Mouse (Mus musculus) T-helper 17 cell (primary cell): Measurements from ENCODE around the gene Ano2.

Experiments used
- in situ Hi-C, 2 experiments: fragments of 300-600 bp; cut with MboI, MseI; formaldehyde crosslinking; loops; 1 replicate in 1 of 2; 2 replicates in 1 of 2; pipeline ENCODE4 v1.15.1; 2025; ENCODE audit warnings: high pct_unique_total_duplicates in 2 of 2

The Ano2 gene

DNA sequence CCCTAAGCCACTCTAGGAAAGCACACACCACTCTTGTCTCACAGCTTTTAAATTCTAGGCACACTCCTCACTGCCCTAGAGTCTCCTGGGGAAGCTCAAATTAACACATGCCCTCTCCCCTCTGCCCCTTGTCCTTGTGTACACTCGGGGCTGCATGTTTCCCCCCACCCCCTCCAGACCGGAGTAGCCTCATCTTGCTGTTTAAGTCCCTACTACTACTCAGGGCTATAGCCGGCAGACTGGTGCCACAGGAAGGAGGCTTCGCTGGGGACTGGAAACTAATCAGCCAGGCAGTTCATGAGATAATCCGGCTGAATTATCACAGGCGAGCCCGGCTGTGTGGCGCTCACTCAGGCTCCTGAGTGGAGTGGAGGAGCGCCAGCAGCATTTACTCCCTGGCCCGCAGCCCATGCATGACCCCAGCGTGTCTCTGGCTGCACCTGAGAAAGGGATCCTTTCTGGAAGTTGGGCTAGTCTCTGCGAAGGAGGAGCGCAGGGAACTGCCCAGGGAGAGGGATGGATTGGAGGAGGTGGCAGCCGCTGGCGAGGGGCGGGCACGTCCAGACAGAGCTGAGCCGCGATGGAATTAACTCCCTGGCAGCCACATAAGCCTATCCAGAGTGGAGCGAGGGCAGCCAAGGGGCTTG is at the start of gene Ano2:
Gene Ano2, plus strand, starts transcription at position 363 of the 647 bp plus-strand sequence.
- in situ Hi-C loops: no loop called here

DNA sequence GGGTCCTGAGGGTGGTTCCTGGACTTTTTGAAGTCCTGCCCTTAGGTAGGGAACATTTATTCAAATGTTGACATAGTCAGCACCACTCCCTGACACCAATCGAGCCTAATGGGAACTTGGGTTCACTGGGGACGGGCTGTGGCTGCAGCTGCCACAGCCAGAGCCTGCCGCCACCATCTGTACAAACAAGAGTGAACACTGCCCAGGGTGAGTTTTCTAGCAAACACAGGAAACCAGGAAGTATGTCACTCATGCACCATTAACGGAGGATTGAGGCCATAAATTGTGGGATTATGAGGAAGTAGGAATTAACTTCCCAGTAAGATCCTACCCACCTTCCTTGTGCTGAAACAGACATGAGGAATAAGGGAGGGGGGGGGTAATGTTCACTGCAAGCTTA is 49.7 kb upstream of the Ano2 start:
- in situ Hi-C loops: no loop called here

DNA sequence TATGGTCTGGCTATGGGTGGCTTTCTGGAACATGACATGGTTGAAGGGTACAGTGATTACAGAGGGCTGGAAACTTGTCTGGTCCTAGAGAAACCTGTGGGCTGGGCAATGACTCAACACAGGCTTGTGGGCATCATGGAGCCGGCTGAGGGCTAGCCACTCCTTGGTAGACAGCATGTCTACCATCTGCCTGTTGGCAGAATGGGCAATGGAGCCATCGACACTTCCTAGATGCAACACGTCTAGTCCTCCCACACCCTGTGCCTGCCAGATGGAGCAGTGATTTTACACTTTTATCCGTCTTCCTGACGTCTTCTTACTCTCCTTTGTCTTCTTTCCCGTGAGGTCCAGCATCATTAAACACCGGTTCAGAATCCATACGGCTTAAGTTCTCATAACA is 49.1 kb upstream of the Ano2 start:
- in situ Hi-C loops: no loop called here

DNA sequence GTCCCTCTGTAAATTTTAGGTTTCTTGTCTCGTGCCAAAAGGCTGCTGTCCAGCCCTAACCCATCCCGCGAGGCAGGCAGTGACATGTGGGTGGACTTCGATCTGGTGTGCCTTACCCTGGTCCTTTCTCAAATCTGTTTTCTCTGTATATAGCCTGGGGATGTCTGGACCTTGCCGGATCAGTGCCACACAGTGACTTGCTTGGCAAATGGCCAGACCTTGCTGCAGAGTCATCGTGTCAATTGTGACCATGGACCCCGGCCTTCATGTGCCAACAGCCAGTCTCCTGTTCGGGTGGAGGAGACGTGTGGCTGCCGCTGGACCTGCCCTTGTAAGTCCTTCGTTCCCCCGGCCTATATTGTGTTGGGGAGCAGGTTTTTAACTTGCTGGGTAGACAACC is 41.3 kb upstream of the Ano2 start:
- in situ Hi-C loops: no loop called here

DNA sequence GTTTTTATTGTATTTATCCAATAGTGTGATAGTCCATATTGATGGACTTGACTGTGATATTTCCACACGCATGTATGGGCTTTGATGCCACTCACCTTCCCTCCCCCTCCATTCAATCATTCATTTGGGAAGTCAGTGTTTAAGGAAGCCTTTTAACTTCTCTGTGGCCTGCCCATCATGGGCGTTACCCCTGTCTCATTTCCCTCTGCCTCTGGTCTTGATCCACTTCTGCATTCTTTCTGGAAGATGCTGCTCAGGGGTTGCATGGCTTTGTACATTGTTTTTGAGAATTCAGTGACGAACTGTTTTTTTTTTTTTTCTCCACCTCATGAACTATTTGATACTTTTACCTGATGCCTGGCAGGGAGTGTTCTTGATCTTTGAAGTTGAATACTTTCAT is 38.9 kb upstream of the Ano2 start:
- in situ Hi-C loops: no loop called here

DNA sequence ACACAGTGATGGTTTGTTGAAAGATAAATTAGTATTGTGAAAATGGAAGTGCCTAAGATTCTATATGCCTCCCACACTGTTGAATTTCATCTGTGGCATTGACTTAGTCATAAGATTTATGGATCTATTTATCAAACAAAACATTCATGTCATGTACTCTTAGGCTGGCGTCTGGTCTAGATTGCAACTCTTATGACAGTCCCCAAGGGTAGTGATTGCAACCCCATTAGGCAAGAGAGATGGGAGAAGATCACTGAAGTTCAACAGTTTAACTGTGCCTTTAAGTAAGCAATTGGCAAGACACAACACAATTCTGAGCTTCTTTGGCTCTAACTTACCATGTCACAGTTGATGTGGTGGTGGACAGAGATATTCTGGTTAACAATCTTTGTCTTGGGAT is 36.8 kb upstream of the Ano2 start:
- in situ Hi-C loops: no loop called here

DNA sequence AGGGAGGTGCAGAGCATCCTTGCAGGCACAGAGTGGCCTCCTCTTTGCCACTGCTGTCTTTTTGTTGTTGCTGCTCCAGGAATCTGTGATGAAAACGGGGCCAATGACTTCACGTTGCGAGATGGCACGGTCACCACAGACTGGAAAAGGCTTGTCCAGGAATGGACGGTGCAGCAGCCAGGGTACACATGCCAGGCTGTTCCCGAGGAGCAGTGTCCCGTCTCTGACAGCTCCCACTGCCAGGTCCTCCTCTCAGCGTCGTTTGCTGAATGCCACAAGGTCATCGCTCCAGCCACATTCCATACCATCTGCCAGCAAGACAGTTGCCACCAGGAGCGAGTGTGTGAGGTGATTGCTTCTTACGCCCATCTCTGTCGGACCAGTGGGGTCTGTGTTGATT is 33.3 kb upstream of the Ano2 start:
- in situ Hi-C loops: loop anchor here in 1 of 2 experiments (5.0 kb wide), 1 partner anchor 35 kb away; no protein-coding TSS in a partner anchor

DNA sequence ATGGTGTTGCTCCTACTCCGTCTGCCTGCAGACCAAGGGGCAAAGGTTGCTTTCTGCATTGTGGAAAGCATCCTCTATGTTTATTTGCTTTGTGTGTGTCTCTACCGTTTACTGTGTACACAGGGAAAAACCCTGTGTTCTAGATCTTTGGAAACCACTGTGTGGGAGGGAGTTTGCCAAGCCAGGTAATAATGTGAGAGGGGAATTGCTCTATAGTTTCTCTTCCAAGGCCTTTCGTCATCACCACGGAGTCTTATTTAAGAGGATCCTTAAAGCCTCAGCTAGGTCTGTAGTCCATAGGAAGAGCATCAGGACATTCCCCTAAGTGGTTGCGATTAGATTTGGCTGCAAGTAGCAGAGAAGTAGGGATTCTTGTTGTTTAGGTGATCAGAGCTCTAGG is 32.3 kb upstream of the Ano2 start:
- in situ Hi-C loops: loop anchor here in 1 of 2 experiments (5.0 kb wide), 1 partner anchor 36 kb away; no protein-coding TSS in a partner anchor

DNA sequence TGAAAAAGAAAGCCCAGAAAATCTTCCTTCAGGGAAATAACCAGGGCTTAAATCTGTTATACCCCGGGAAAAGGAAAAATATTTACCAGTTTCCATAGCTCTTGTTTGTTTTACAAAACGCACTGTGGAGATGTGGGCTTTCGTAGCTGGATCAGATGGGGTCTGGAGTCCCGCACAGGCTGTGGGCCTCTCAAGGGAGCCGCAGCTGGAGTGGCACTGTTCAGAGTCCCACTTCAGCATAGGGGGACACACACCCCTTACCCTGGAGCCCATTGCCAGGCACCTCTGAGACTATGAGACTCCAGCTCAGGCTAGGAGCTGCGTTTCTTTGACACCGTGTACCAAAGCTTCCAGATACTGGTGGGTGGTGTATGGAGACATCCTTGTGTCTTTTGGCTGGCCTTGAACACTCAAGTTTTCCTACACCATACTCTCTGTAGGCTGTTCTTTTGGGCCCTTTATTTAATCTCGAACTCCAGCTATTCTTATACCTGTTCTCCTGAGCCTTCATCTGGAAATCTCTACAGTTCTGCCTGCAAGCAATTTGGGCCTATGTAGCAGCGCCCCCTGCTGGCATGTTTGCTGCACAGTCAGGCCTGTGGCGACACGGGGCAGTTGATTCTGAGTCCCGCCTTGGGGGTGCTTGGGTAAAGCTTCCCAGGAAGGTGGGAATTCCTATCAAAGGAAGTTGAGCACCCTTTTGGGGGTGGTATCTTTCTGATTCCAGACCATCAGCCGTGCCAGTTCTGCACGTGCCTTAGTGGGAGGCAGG is 28.9 kb upstream of the Ano2 start:
- in situ Hi-C loops: no loop called here

DNA sequence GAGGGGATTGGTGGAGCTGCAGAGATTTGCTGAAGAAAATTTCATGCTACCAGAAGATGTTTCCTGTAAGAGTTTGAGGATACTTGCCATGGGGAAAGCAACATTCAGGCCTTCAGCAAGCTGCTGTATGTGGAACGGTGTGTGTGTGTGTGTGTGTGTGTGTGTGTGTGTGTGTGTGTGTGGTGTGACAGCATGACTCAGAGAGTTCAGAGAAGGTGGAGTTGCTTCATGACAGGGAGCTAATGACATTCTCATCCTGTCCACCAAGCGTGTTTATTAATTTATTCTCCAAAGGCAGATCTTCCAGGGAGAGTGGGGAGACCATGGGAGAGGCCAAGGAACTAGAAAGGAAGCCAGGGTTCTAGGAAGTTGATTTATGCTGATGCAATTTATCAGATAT is 26.3 kb upstream of the Ano2 start:
- in situ Hi-C loops: no loop called here

DNA sequence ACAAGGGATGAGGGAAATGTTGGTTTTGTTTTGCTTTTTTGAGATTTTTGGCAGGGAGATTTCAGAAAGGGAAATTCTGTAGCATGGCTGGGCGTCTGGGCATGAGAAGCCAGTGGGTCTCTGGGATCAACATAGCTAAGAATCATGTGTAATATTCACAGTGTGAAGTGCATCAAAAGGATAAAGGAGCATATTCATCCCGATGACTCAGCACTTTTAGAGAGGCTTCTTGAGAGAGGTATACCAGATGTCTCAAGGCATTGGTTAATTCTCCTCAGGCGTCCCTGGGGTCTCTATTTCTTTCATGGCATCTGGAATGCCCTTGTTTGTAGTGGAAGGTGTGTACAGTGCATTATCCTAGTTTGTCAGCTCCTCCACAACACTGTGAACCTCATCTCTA is 18.4 kb upstream of the Ano2 start:
- in situ Hi-C loops: no loop called here

DNA sequence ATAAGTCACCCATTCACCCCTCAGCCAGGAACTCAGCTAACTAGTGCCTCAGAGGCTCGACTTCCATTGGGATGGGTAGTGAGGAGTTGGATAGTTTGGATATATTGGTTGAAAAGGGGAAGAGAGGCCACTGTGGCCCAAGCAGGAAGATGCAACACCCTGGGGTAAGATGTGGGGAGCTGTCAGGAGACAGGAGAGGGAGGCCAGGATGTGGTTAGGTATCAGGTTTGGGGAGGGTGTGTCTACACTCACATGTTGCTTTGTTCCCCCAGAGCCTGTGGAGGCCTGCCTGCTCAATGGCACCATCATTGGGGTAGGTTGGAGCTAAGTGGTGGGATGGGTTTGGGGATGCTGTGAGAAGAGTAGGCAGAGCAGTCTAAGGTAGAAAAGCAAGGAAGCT is 11.7 kb upstream of the Ano2 start:
- in situ Hi-C loops: no loop called here

DNA sequence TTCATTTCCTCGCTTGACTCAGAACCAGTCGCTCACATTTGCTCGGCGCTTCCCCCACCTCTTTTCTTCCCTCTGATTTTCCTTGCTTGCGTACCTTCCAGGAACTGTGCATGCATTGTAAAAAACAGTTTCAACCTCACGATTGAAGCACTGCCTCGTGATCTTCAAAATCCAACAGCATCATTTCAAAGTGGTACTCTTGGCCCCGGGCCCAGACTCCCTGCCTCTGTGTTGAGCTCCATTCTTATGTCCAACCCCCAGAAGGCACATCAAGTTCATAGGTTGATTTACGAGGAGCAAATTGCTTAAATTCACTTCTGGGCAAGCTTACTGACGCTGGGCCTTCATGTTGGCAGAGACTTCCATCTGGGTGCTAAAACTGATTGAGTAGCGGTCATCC is 9.6 kb upstream of the Ano2 start:
- in situ Hi-C loops: no loop called here

DNA sequence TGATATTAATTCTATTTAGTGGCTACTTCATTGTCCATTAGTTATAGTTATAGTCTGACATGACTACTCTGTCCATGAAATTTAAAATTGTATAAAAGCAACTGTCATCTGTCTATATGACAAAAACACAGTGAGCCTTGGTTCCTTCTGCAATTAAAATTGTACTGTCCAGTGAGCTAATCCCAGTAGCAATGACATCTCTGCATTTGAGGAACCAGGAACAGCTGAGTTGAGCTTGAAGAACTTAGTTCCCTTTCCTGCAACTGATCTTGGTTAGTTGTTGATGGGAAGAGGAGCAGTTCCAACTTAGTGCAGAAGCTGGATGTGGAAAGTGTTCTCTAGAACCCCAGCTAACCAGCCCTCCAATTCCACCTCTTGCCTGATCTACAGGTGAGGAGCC is 4.8 kb upstream of the Ano2 start:
- in situ Hi-C loops: no loop called here

DNA sequence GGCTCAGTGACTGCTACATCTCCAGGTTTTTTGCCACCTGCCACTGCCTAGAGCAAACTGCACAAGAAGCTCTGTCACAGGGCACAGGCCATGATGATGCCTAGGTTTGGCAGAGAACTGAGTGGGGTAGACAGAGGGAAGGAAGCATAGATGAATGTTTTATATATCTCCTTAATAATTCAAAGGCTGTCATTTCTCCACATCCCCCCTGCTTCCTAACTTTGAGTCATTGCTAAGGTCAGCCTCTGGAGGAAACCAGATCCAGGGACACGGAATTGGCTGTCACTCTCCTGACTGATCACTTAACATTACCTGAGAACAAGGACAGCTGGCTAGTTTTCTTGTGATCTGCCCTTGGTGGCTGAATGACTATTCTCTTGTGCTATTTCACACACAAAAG is 2.2 kb upstream of the Ano2 start:
- in situ Hi-C loops: no loop called here

DNA sequence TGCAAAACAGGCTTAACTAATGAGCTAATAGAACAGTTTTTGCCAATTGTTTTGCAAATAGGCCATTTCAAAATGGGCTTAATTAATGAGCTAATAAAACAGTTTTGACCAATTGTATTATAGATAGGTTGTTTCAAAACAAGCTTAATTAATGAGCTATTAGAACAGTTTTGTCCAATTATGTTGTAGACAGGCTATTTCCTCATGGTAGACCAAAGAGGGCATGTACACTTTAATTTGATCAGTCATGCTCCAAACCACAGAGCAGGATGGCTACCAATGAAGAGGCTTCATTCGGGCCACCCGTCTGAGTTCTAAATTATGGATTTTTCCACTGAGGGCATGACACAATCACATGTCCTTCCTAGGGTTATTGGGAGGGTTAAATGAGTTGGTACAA is 10.9 kb downstream of the Ano2 start:
- in situ Hi-C loops: no loop called here

DNA sequence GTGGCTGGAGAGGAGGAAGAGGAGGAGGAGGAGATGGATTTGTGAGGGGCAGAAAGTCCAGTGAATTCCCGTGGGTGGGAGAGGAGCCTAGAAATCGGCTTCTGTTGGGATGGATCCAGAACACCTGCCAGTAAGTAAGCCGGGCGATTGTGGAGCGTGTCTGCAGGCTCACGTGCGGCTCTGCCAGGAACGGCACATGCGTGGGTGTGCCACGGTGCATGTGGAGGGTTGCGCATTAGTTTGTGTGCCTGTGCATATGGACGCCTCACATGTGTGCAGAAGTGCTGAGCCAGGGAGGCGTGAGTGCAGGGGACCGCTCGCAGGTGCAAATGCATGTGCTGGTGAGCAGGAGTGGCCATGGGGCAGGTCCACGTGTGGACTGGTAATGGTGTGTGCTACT is 21.0 kb downstream of the Ano2 start:
- in situ Hi-C loops: loop anchor here in 1 of 2 experiments (10.0 kb wide), 1 partner anchor 1184 kb away; no protein-coding TSS in a partner anchor

DNA sequence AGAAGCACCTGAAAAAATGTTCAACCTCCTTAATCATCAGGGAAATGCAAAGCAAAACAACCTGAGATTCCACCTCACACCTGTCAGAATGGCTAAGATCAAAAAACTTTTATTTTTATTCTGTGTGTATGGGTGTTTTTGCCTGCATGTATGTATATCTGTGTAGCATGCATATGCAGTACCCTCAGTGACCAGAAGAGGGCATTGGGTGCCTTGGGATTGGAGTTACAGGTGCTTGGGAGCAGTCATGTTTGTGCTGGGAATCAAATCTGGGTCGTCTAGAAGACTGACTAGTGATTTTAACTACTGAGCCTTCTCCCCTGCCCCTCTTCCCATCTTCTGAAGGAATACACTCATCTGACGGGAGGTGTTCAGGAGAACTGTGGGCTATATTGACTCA is 36.2 kb downstream of the Ano2 start:
- in situ Hi-C loops: no loop called here

DNA sequence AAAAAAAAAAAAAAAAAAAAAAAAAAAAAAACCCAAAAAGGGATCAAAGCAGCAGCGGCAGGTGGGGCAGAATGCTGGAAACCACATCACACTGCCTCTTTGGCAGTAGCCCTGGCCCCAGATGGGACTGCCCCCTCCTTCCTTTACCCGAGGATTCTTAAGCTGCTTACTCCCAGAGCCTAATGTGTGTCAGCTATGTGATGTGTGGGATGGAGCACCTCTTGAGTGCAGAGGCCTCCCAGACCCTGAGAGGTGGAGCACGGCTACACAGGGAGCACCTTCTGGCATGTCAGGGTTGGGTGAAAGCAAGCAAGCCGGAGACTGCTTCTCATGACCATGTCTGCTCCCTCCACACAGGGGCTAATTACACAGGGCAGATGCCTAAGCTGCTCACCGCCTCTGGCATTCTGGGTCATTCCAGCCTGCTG is 37.3 kb downstream of the Ano2 start:
- in situ Hi-C loops: no loop called here

DNA sequence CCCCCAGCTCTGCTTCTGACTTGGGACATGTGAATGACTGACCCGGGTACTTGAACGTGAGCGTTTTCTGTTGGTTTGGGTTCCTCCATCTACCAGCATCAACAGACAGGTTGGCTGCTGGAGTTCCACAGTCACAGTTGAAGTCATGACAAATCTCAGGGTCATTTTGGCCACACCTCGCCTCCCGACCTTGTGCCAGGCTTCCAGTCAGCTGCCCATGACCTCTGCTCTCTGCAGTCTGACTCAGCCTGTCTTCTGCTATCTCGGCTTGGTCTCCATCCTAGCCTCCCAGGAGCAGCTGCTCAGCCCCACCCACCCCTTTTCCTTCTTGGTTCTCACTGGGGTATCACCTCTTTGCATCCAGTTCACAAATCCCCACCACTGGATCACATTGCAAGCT is 39.3 kb downstream of the Ano2 start:
- in situ Hi-C loops: no loop called here

DNA sequence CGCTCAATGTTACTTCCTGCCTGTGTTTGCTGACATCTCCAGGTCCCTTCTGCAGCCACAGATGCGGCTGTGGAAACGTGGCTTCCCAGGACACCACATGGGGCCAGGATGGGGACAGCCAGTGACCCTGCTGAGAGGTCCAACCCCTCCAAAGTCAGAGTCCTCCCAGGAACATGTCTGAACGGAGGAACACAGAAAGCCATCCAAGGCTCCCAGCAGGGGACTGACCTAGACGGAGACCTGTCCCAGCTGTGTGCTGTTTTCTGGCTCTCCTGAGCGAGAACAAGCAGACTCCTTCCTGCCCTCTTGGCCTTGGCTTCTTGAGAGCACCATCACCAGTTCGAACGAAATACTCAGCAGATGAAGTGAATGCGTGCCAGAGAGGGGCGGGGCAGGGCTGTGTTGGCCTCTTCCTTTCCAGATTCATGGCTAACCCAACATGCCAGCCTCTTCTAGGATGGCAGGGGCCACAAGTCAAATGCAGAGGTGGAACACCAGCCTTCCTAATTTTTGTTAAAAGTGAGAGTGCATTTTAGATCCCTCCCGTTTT is 39.8 kb downstream of the Ano2 start:
- in situ Hi-C loops: no loop called here

DNA sequence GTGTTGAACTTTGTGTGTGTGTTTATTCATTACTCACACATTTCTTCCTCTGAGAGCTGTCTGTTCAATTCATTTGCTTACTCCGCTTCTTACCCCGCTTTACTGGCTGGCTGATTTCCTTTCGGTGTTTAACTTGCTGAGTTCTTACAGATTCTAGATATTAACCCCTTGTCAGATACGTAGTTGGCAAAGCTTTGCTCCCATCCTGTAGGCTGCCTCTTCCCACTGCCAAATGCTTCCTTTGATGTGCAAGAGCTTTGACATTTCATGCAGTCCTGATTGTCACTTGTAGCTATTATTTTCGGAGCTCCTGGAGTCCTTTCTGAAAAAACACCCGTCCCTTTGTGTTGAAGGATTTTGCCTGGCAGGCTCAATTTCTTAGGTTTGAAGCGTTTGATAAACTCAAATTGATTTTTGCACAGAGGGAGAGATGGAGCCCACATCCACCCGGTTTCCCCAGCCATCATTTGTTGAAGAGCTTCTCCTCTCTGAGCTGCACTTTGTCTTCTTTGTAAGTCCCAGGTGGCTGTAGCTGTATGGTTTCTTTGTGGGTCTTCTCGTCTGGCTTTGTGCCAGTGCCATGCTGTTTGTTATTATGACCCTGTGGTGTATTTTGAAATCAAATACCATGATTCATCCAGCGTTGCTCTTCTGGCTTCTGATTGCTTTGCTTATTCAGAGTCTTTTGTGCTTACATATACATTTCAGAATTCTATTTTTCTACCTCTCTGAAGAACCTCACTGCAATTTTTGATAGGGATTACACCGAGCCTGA is 47.5 kb downstream of the Ano2 start:
- in situ Hi-C loops: no loop called here
